Mouse (Mus musculus) intestine, embryonic 14.5 days (tissue): Measurements from ENCODE around the gene Map3k14. TPM values are rescaled to one million over a fixed set of nuclear protein-coding genes. Genes with fewer than 3 reads are reported as not detected.
A peak's percentile ranks its signal among the peaks of the same experiment; 100 is the strongest.

ENCODE experiments used
- ATAC-seq: fragments of 200-750 bp; cut with Nextera tagmentation; replicated peaks from 2 replicates; pipeline ENCODE4 v1.8.0; 2017; ENCODE audit warnings: low read depth, moderate number of reproducible peaks, moderate TSS enrichment, moderate library complexity; ENCODE audit not compliant: low FRiP score, low TSS enrichment
- DNase-seq: peaks from one replicate; pipeline ENCODE4 v3.0.0-alpha.2; 2018; ENCODE audit warnings: low spot score
- H3K27ac ChIP-seq: fragments of 300-500 bp; sonication (generic); 2 replicates; pipeline ENCODE4 v1.5.1; 2014; ENCODE audit warnings: low read depth, mild to moderate bottlenecking, control low read depth
- H3K27me3 ChIP-seq: fragments of 300-500 bp; sonication (generic); replicated peaks from 2 replicates; pipeline ENCODE4 v1.6.1; 2014; ENCODE audit warnings: low read length, control low read depth; ENCODE audit not compliant: control insufficient read depth, insufficient read depth
- H3K36me3 ChIP-seq: fragments of 300-500 bp; sonication (generic); 2 replicates; pipeline ENCODE4 v1.6.1; 2014; ENCODE audit warnings: low read length, control low read depth; ENCODE audit not compliant: control insufficient read depth, insufficient read depth
- H3K4me1 ChIP-seq: fragments of 300-500 bp; sonication (generic); replicated peaks from 2 replicates; pipeline ENCODE4 v1.6.1; 2014; ENCODE audit warnings: low read length, control low read depth, mixed read lengths; ENCODE audit not compliant: control insufficient read depth, insufficient read depth
- H3K4me2 ChIP-seq: fragments of 300-500 bp; sonication (generic); 2 replicates; pipeline ENCODE4 v1.6.1; 2014; ENCODE audit warnings: low read length
- H3K4me3 ChIP-seq: fragments of 300-500 bp; sonication (generic); 2 replicates; pipeline ENCODE4 v1.5.1; 2014; ENCODE audit warnings: low read depth, low read length, control low read depth, mixed read lengths
- H3K9ac ChIP-seq: fragments of 300-500 bp; sonication (generic); 2 replicates; pipeline ENCODE4 v1.6.1; 2014; ENCODE audit warnings: mild to moderate bottlenecking, low read length
- H3K9me3 ChIP-seq: fragments of 300-500 bp; sonication (generic); 2 replicates; pipeline ENCODE4 v1.6.1; 2016; ENCODE audit warnings: low read length, control low read depth; ENCODE audit not compliant: control insufficient read depth
- WGBS: fragments of 180-500 bp; shearing (Covaris S2); extraction: QIAGEN DNeasy Blood & Tissue Kit; methylation state at CpG from one replicate; pipeline ENCODE4 v1.1.7; 2014; 5-methylcytosine and 5-hydroxymethylcytosine counted together
- polyA plus RNA-seq: library from polyadenylated mRNA; unstranded; fragments of >200 nt; fragmentation: Nextera tagmentation; extraction: Ambion mirVana; gene quantifications from 2 replicates; pipeline ENCODE4 v1.2.1, GENCODE M21; 2014

Gene Map3k14
- polyA plus RNA-seq, 1 experiment from 2014 or later: 3.7 TPM

- Histone ChIP-seq H3K9me3 (no peaks in the 10 kb centered on the region), H3K4me1 (peaks cover 16% of the 10 kb centered on the region; the same call in 1 of the 2 replicates), H3K27ac (no peak overlapping the region), H3K27me3 (peaks cover 63% of the 10 kb centered on the region), H3K36me3 (no peaks in the 10 kb centered on the region), H3K4me3 (peak overlapping the region; percentile 27), H3K9ac (peak overlapping the region; percentile 14; the same call in 1 of the 2 replicates), H3K4me2 (peak overlapping the region; percentile 64)
- WGBS: under 1% methylated on average over 59 of the region's 59 CpGs
- DNase-seq (no peak), ATAC-seq (peak; percentile 57)
Measured at GRCm38 (mm10) chr11:103198911-103199803, 68.1 kb downstream of the Map3k14 start.

GRCm38 (mm10) chr11:103198339-103198738, 68.9 kb downstream of the Map3k14 start:
- peak overlapping the region; percentile 27; the same call in 1 of the 2 replicates for H3K4me3 ChIP-seq
- H3K36me3 ChIP-seq: no peaks in the 10 kb centered on the region
- H3K4me2 ChIP-seq: peak overlapping the region; percentile 64
- no peak overlapping the region for H3K9ac ChIP-seq
- DNase-seq: no peak
- peaks cover 16% of the 10 kb centered on the region; the same call in 1 of the 2 replicates for H3K4me1 ChIP-seq
- 9% methylated on average over 16 of the region's 16 CpGs for WGBS
- H3K27ac ChIP-seq: no peak overlapping the region
- no peak for ATAC-seq
- no peaks in the 10 kb centered on the region for H3K9me3 ChIP-seq
- H3K27me3 ChIP-seq: peaks cover 71% of the 10 kb centered on the region

- Histone ChIP-seq H3K4me3 (no peak overlapping the region), H3K27me3 (peaks cover 81% of the 10 kb centered on the region), H3K27ac (no peak overlapping the region), H3K9me3 (no peaks in the 10 kb centered on the region), H3K4me2 (no peak overlapping the region), H3K36me3 (no peaks in the 10 kb centered on the region), H3K4me1 (peaks cover 16% of the 10 kb centered on the region; the same call in 1 of the 2 replicates), H3K9ac (no peak overlapping the region)
- ATAC-seq (no peak), DNase-seq (no peak)
- WGBS: 74% methylated on average over 4 of the region's 4 CpGs
Measured at GRCm38 (mm10) chr11:103197340-103197739, 69.9 kb downstream of the Map3k14 start.

- no peak overlapping the region for H3K4me2 ChIP-seq
- H3K9me3 ChIP-seq: no peaks in the 10 kb centered on the region
- no peak for DNase-seq
- H3K27ac ChIP-seq: no peak overlapping the region
- H3K4me1 ChIP-seq: peaks cover 13% of the 10 kb centered on the region; the same call in 1 of the 2 replicates
- H3K9ac ChIP-seq: no peak overlapping the region
- no peak overlapping the region for H3K4me3 ChIP-seq
- 81% methylated on average over 5 of the region's 5 CpGs for WGBS
- peaks cover 93% of the 10 kb centered on the region for H3K27me3 ChIP-seq
- no peak for ATAC-seq
- H3K36me3 ChIP-seq: no peaks in the 10 kb centered on the region
Measured at GRCm38 (mm10) chr11:103195656-103196055, 71.6 kb downstream of the Map3k14 start.

GRCm38 (mm10) chr11:103195236-103195635, 72.0 kb downstream of the Map3k14 start:
- WGBS: 73% methylated on average over 18 of the region's 18 CpGs
- Histone ChIP-seq H3K4me2 (no peak overlapping the region), H3K36me3 (no peaks in the 10 kb centered on the region), H3K27ac (no peak overlapping the region), H3K4me3 (no peak overlapping the region), H3K9me3 (no peaks in the 10 kb centered on the region), H3K4me1 (peaks cover 13% of the 10 kb centered on the region; the same call in 1 of the 2 replicates), H3K27me3 (peaks cover 92% of the 10 kb centered on the region), H3K9ac (no peak overlapping the region)
- ATAC-seq: no peak
- no peak for DNase-seq

GRCm38 (mm10) chr11:103193825-103194168, 73.5 kb downstream of the Map3k14 start:
- no peak overlapping the region for H3K27ac ChIP-seq
- no peak overlapping the region for H3K9ac ChIP-seq
- DNase-seq (no peak), ATAC-seq (no peak)
- no peak overlapping the region for H3K4me2 ChIP-seq
- H3K36me3 ChIP-seq: no peaks in the 10 kb centered on the region
- WGBS: 44% methylated on average over 9 of the region's 9 CpGs
- H3K9me3 ChIP-seq: no peaks in the 10 kb centered on the region
- peaks cover 5% of the 10 kb centered on the region; the same call in 1 of the 2 replicates for H3K4me1 ChIP-seq
- H3K4me3 ChIP-seq: no peak overlapping the region
- peaks cover 77% of the 10 kb centered on the region for H3K27me3 ChIP-seq

GRCm38 (mm10) chr11:103192956-103193824, 74.1 kb downstream of the Map3k14 start:
- DNase-seq (no peak), ATAC-seq (0 out of 2 replicates have a peak, but pooled peaks have one; percentile 59)
- H3K36me3 ChIP-seq: no peaks in the 10 kb centered on the region
- no peak overlapping the region for H3K9ac ChIP-seq
- 6% methylated on average over 44 of the region's 44 CpGs for WGBS
- H3K4me1 ChIP-seq: no peaks in the 10 kb centered on the region
- no peaks in the 10 kb centered on the region for H3K9me3 ChIP-seq
- peaks cover 71% of the 10 kb centered on the region for H3K27me3 ChIP-seq
- no peak overlapping the region for H3K27ac ChIP-seq
- peak overlapping the region; percentile 42 for H3K4me2 ChIP-seq
- peak overlapping the region; percentile 16 for H3K4me3 ChIP-seq

GRCm38 (mm10) chr11:103192230-103192955, 74.9 kb downstream of the Map3k14 start:
- Histone ChIP-seq H3K27ac (no peak overlapping the region), H3K4me1 (no peaks in the 10 kb centered on the region), H3K4me3 (peak overlapping the region; percentile 16), H3K9ac (no peak overlapping the region), H3K9me3 (no peaks in the 10 kb centered on the region), H3K36me3 (no peaks in the 10 kb centered on the region), H3K4me2 (peak overlapping the region; percentile 42), H3K27me3 (peaks cover 64% of the 10 kb centered on the region)
- 26% methylated on average over 28 of the region's 28 CpGs for WGBS
- no peak for DNase-seq
- no peak for ATAC-seq
